Mouse (Mus musculus): ENCODE measurements at regions not wholly inside any gene's neighbourhood (a gene's known extent, or its start where the extent isn't known, plus 50 kb on each side); places are given as distances from the start of the nearest gene placed in this dataset.

- no peak for TF ChIP-seq POLR2A (IDR thresholded peaks at IDR 0.05; ENCODE audit: borderline replicate concordance, extremely low read depth, insufficient read depth, insufficient read length, poor library complexity, severe bottlenecking)
- TF ChIP-seq CTCF (IDR thresholded peaks at IDR 0.05; ENCODE audit: borderline replicate concordance, extremely low read depth, insufficient read depth, insufficient read length), result no peak
These were observed 269.6 kb upstream of the Luzp2 start for GRCm38 (mm10) chr7:54565569-54566179.

Measured in brain, embryonic 14.5 days (tissue).